Mouse (Mus musculus) neural tube, embryonic 12.5 days (tissue): Measurements from ENCODE around the gene Metrn. TPM values are rescaled to one million over a fixed set of nuclear protein-coding genes. Genes with fewer than 3 reads are reported as not detected.

Experiments used
- ATAC-seq: fragments of 200-750 bp; cut with Nextera tagmentation; 2 replicates; pipeline ENCODE4 v1.8.0; 2017; ENCODE audit warnings: low read depth, mild to moderate bottlenecking, moderate TSS enrichment, moderate library complexity; ENCODE audit not compliant: low FRiP score
- H3K27ac ChIP-seq: fragments of 300-500 bp; sonication (generic); 2 replicates; pipeline ENCODE4 v1.5.1; 2016
- H3K27me3 ChIP-seq: fragments of 300-500 bp; sonication (generic); replicated peaks from 2 replicates; pipeline ENCODE4 v1.6.1; 2016; ENCODE audit warnings: mild to moderate bottlenecking
- H3K36me3 ChIP-seq: fragments of 300-500 bp; sonication (generic); 2 replicates; pipeline ENCODE4 v1.6.1; 2016; ENCODE audit warnings: mild to moderate bottlenecking
- H3K4me1 ChIP-seq: fragments of 300-500 bp; sonication (generic); 2 replicates; pipeline ENCODE4 v1.6.1; 2016
- H3K4me2 ChIP-seq: fragments of 300-500 bp; sonication (generic); replicated peaks from 2 replicates; pipeline ENCODE4 v1.6.1; 2016; ENCODE audit warnings: mild to moderate bottlenecking
- H3K4me3 ChIP-seq: fragments of 300-500 bp; sonication (generic); 2 replicates; pipeline ENCODE4 v1.5.1; 2016
- H3K9ac ChIP-seq: fragments of 300-500 bp; sonication (generic); 2 replicates; pipeline ENCODE4 v1.6.1; 2016; ENCODE audit warnings: mild to moderate bottlenecking
- H3K9me3 ChIP-seq: fragments of 300-500 bp; sonication (generic); 2 replicates; pipeline ENCODE4 v1.6.1; 2016; ENCODE audit warnings: mild to moderate bottlenecking
- WGBS: fragments of 180-500 bp; shearing (Covaris S2); methylation state at CpG from one replicate; pipeline ENCODE4 v1.1.7; 2016; 5-methylcytosine and 5-hydroxymethylcytosine counted together
- polyA plus RNA-seq: library from polyadenylated mRNA; unstranded; fragments of >200 nt; fragmentation: Nextera tagmentation; extraction: Ambion mirVana; gene quantifications from 2 replicates; pipeline ENCODE4 v1.2.1, GENCODE M21; 2016

Gene Metrn
- polyA plus RNA-seq, 1 experiment from 2014 or later = 80.7 TPM

- no peaks in the 10 kb centered on the region for H3K36me3 ChIP-seq
- H3K4me3 ChIP-seq = peak overlapping the region; percentile 80
- peaks cover 62% of the 10 kb centered on the region for H3K4me1 ChIP-seq
- H3K9ac ChIP-seq = peak overlapping the region; percentile 72
- H3K27me3 ChIP-seq = no peaks in the 10 kb centered on the region
- no peak for ATAC-seq
- H3K9me3 ChIP-seq = no peaks in the 10 kb centered on the region
- WGBS = 49% methylated on average over 17 of the region's 17 CpGs
- peak overlapping the region; percentile 95 for H3K4me2 ChIP-seq
- peak overlapping the region; percentile 34 for H3K27ac ChIP-seq
Observed at GRCm38 (mm10) chr17:25794998-25795397, 1.9 kb downstream of the Metrn start.

- Histone ChIP-seq H3K27me3 (no peaks in the 10 kb centered on the region), H3K9me3 (no peaks in the 10 kb centered on the region), H3K4me3 (no peak overlapping the region), H3K36me3 (peaks cover 7% of the 10 kb centered on the region), H3K4me2 (peak overlapping the region; percentile 95), H3K27ac (peak overlapping the region; percentile 33; the same call in 1 of the 2 replicates), H3K9ac (peak overlapping the region; percentile 72; the same call in 1 of the 2 replicates), H3K4me1 (peaks cover 62% of the 10 kb centered on the region)
- WGBS = 21% methylated on average over 13 of the region's 13 CpGs
- ATAC-seq = no peak
Observed at GRCm38 (mm10) chr17:25794197-25794596, 2.7 kb downstream of the Metrn start.

- H3K36me3 ChIP-seq = peaks cover 19% of the 10 kb centered on the region
- peaks cover 62% of the 10 kb centered on the region for H3K4me1 ChIP-seq
- peak within 1 kb of the TSS; percentile 79 for H3K9ac ChIP-seq
- peak within 1 kb of the TSS; percentile 72 for H3K4me3 ChIP-seq
- peak within 1 kb of the TSS; percentile 79 for H3K27ac ChIP-seq
- ATAC-seq = peak; percentile 26
- 0% methylated on average over 14 of the region's 14 CpGs for WGBS
- H3K4me2 ChIP-seq = peak within 1 kb of the TSS; percentile 95
- no peaks in the 10 kb centered on the region for H3K27me3 ChIP-seq
- H3K9me3 ChIP-seq = no peaks in the 10 kb centered on the region
Observed at GRCm38 (mm10) chr17:25792615-25793014, 4.3 kb downstream of the Metrn start, which contains the start of gene Fam173a. Gene Fam173a (minus strand): TSS chr17:25792901.

- H3K4me2 ChIP-seq = peak overlapping the region; percentile 95
- peak overlapping the region; percentile 79 for H3K27ac ChIP-seq
- no peaks in the 10 kb centered on the region for H3K27me3 ChIP-seq
- peak overlapping the region; percentile 72 for H3K4me3 ChIP-seq
- H3K4me1 ChIP-seq = peaks cover 56% of the 10 kb centered on the region
- no peaks in the 10 kb centered on the region for H3K9me3 ChIP-seq
- peaks cover 23% of the 10 kb centered on the region for H3K36me3 ChIP-seq
- ATAC-seq = peak; percentile 32; the same call in 1 of the 2 replicates
- peak overlapping the region; percentile 79 for H3K9ac ChIP-seq
- WGBS = under 1% methylated on average over 45 of the region's 45 CpGs
Observed at GRCm38 (mm10) chr17:25791843-25792527, 5.0 kb downstream of the Metrn start.

GRCm38 (mm10) chr17:25791320-25791842 lies 5.6 kb downstream of the Metrn start:
- H3K9ac ChIP-seq = peak overlapping the region; percentile 79
- H3K4me3 ChIP-seq = peak overlapping the region; percentile 72
- no peaks in the 10 kb centered on the region for H3K27me3 ChIP-seq
- ATAC-seq = no peak
- no peaks in the 10 kb centered on the region for H3K9me3 ChIP-seq
- H3K36me3 ChIP-seq = peaks cover 23% of the 10 kb centered on the region
- peak overlapping the region; percentile 79; the same call in 1 of the 2 replicates for H3K27ac ChIP-seq
- WGBS = 28% methylated on average over 19 of the region's 19 CpGs
- H3K4me1 ChIP-seq = peaks cover 54% of the 10 kb centered on the region
- H3K4me2 ChIP-seq = peak overlapping the region; percentile 95

- WGBS = 90% methylated on average over 9 of the region's 9 CpGs
- Histone ChIP-seq H3K36me3 (peaks cover 44% of the 10 kb centered on the region), H3K9ac (no peak overlapping the region), H3K27ac (no peak overlapping the region), H3K4me2 (no peak overlapping the region), H3K4me1 (peaks cover 34% of the 10 kb centered on the region), H3K9me3 (no peaks in the 10 kb centered on the region), H3K27me3 (no peaks in the 10 kb centered on the region), H3K4me3 (no peak overlapping the region)
- ATAC-seq = no peak
Observed at GRCm38 (mm10) chr17:25786781-25787504, 10.0 kb downstream of the Metrn start.

- ATAC-seq = no peak
- peak within 1 kb of the TSS; percentile 78 for H3K4me2 ChIP-seq
- H3K4me3 ChIP-seq = peak within 1 kb of the TSS; percentile 58
- WGBS = 88% methylated on average over 3 of the region's 3 CpGs
- H3K4me1 ChIP-seq = peaks cover 30% of the 10 kb centered on the region
- H3K9ac ChIP-seq = peak within 1 kb of the TSS; percentile 54
- no peaks in the 10 kb centered on the region for H3K9me3 ChIP-seq
- peak within 1 kb of the TSS; percentile 74; the same call in 1 of the 2 replicates for H3K27ac ChIP-seq
- peaks cover 51% of the 10 kb centered on the region for H3K36me3 ChIP-seq
- no peaks in the 10 kb centered on the region for H3K27me3 ChIP-seq
Observed at GRCm38 (mm10) chr17:25786280-25786679, 10.7 kb downstream of the Metrn start, which contains the start of gene Ccdc78. Gene Ccdc78 (plus strand): TSS chr17:25786580.

- Histone ChIP-seq H3K4me1 (peaks cover 20% of the 10 kb centered on the region), H3K4me2 (peak within 1 kb of the TSS; percentile 78), H3K27me3 (no peaks in the 10 kb centered on the region), H3K4me3 (peak within 1 kb of the TSS; percentile 58), H3K9ac (peak within 1 kb of the TSS; percentile 54), H3K9me3 (no peaks in the 10 kb centered on the region), H3K36me3 (peaks cover 61% of the 10 kb centered on the region), H3K27ac (peak within 1 kb of the TSS; percentile 74)
- under 1% methylated on average over 23 of the region's 23 CpGs for WGBS
- peak; percentile 77 for ATAC-seq
Observed at GRCm38 (mm10) chr17:25785281-25785745, 11.6 kb downstream of the Metrn start, which contains the start of gene Haghl. Gene Haghl (minus strand): TSS chr17:25785673.

- Histone ChIP-seq H3K4me2 (peak overlapping the region; percentile 78), H3K36me3 (peaks cover 56% of the 10 kb centered on the region), H3K4me1 (peaks cover 20% of the 10 kb centered on the region), H3K9me3 (no peaks in the 10 kb centered on the region), H3K27ac (no peak overlapping the region), H3K27me3 (no peaks in the 10 kb centered on the region), H3K9ac (peak overlapping the region; percentile 54), H3K4me3 (peak overlapping the region; percentile 58)
- ATAC-seq = no peak
- WGBS = 85% methylated on average over 15 of the region's 15 CpGs
Observed at GRCm38 (mm10) chr17:25783861-25784574, 12.9 kb downstream of the Metrn start.

GRCm38 (mm10) chr17:25783086-25783485 lies 13.8 kb downstream of the Metrn start:
- H3K9ac ChIP-seq = no peak overlapping the region
- peaks cover 49% of the 10 kb centered on the region for H3K36me3 ChIP-seq

GRCm38 (mm10) chr17:25781339-25781738 lies 15.6 kb downstream of the Metrn start:
- Histone ChIP-seq H3K9ac (no peak overlapping the region), H3K27ac (no peak overlapping the region), H3K4me1 (peaks cover 20% of the 10 kb centered on the region), H3K4me3 (no peak overlapping the region), H3K9me3 (no peaks in the 10 kb centered on the region), H3K27me3 (no peaks in the 10 kb centered on the region), H3K36me3 (peaks cover 41% of the 10 kb centered on the region), H3K4me2 (no peak overlapping the region)
- WGBS = 81% methylated on average over 6 of the region's 6 CpGs
- no peak for ATAC-seq

More at GRCm38 (mm10) chr17:25783086-25783485, 13.8 kb downstream of the Metrn start:
- H3K4me1 ChIP-seq = peaks cover 20% of the 10 kb centered on the region
- no peaks in the 10 kb centered on the region for H3K9me3 ChIP-seq
- H3K4me2 ChIP-seq = peak overlapping the region; percentile 78
- 82% methylated on average over 7 of the region's 7 CpGs for WGBS
- H3K27ac ChIP-seq = no peak overlapping the region
- no peaks in the 10 kb centered on the region for H3K27me3 ChIP-seq
- no peak overlapping the region for H3K4me3 ChIP-seq
- ATAC-seq = no peak
